Mouse (Mus musculus) CH12.LX (cell line): ENCODE data around the gene Ids.

Experiments used
- GABPA ChIP-seq: IDR thresholded peaks from 2 replicates; pipeline ENCODE4 v1.6.1; 2012; ENCODE audit warnings: low read depth, low read length, improper control_type of control experiment, inconsistent platforms; ENCODE audit not compliant: insufficient replicate concordance
- POLR2A ChIP-seq: IDR thresholded peaks from 2 replicates; pipeline ENCODE4 v1.6.1; 2011; ENCODE audit warnings: low read depth, mild to moderate bottlenecking, improper control_type of control experiment, low read length
- ZKSCAN1 ChIP-seq: IDR thresholded peaks from 2 replicates; pipeline ENCODE4 v1.6.1; 2012; ENCODE audit warnings: low read depth, inconsistent platforms, low read length, improper control_type of control experiment, borderline replicate concordance

- TF ChIP-seq ZKSCAN1 (no peak), POLR2A (no peak), GABPA (no peak)
These were observed 34.6 kb downstream of the Ids start for GRCm38 (mm10) chrX:70330202-70330843.
